Mouse (Mus musculus): ENCODE data around the gene Top3a. TPM values are rescaled to one million over a fixed set of nuclear protein-coding genes. Genes with fewer than 3 reads are reported as not detected.
A peak's percentile ranks its signal among the peaks of the same experiment; 100 is the strongest.
"Not testable (repeated sequence)": the region's sequence is repeated elsewhere in the genome, so short reads cannot be mapped to it uniquely, and the experiment has no call there.

The Top3a gene
- 1 to 10 TPM; 5.9 to 7.7 TPM for total RNA-seq (2021)
- long read RNA-seq, experiment 1, partial matches to known transcripts = 0 of 1 reads
- long read RNA-seq, experiment 1, other reads (novel, unspliced or antisense) = 0 of 1 reads
- long read RNA-seq, experiment 2, transcript Top3a-201 (19 exons, 3,741 nt) = major isoform, 7 of 14 reads
- long read RNA-seq, experiment 2, partial matches to known transcripts = 6 of 14 reads
- long read RNA-seq, experiment 2, other reads (novel, unspliced or antisense) = 1 of 14 reads

- DNase-seq (ENCODE audit: low spot score in 2 of 2) = peak; percentile 72 to 79
Observed at GRCm38 (mm10) chr11:60776829-60777740, at the start of gene Top3a, which contains the start of gene Smcr8. TSS of gene Top3a (minus strand) at chr11:60777365. TSS of gene Smcr8 (plus strand) at chr11:60777524.

- no peak for DNase-seq (ENCODE audit: low spot score in 2 of 2)
Observed at GRCm38 (mm10) chr11:60826700-60827099, 49.5 kb upstream of the Top3a start.

- DNase-seq (ENCODE audit: low spot score in 2 of 2) = no peak
Observed at GRCm38 (mm10) chr11:60825191-60825590, 48.0 kb upstream of the Top3a start.

- no peak for DNase-seq (ENCODE audit: low spot score in 2 of 2)
Observed at GRCm38 (mm10) chr11:60823771-60824170, 46.6 kb upstream of the Top3a start.

GRCm38 (mm10) chr11:60816398-60816797 lies 39.2 kb upstream of the Top3a start:
- DNase-seq (ENCODE audit: low spot score in 2 of 2) = no peak

GRCm38 (mm10) chr11:60811618-60812017 lies 34.5 kb upstream of the Top3a start, which contains the start of gene Shmt1:
TSS of gene Shmt1 (minus strand) at chr11:60811718.
- DNase-seq (ENCODE audit: low spot score in 2 of 2) = not testable (repeated sequence)

GRCm38 (mm10) chr11:60811054-60811460 lies 33.9 kb upstream of the Top3a start:
- peak; percentile 91 to 93 for DNase-seq (ENCODE audit: low spot score in 2 of 2)

- DNase-seq (ENCODE audit: low spot score in 2 of 2) = no peak
Observed at GRCm38 (mm10) chr11:60810046-60810965, 33.1 kb upstream of the Top3a start.

- no peak for DNase-seq (ENCODE audit: low spot score in 2 of 2)
Observed at GRCm38 (mm10) chr11:60809546-60809945, 32.4 kb upstream of the Top3a start.

- DNase-seq (ENCODE audit: low spot score in 2 of 2) = peak in 1 of 2 experiments; percentile 41
Observed at GRCm38 (mm10) chr11:60808286-60809070, 31.3 kb upstream of the Top3a start.

GRCm38 (mm10) chr11:60800892-60801291 lies 23.7 kb upstream of the Top3a start:
- no peak for DNase-seq (ENCODE audit: low spot score in 2 of 2)

- no peak for DNase-seq (ENCODE audit: low spot score in 2 of 2)
Observed at GRCm38 (mm10) chr11:60799977-60800376, 22.8 kb upstream of the Top3a start.

GRCm38 (mm10) chr11:60796342-60796741 lies 19.2 kb upstream of the Top3a start:
- no peak for DNase-seq (ENCODE audit: low spot score in 2 of 2)

- DNase-seq (ENCODE audit: low spot score in 2 of 2) = no peak
Observed at GRCm38 (mm10) chr11:60790472-60790871, 13.3 kb upstream of the Top3a start.

GRCm38 (mm10) chr11:60787595-60787994 lies 10.4 kb upstream of the Top3a start:
- no peak for DNase-seq (ENCODE audit: low spot score in 2 of 2)

- no peak for DNase-seq (ENCODE audit: low spot score in 2 of 2)
Observed at GRCm38 (mm10) chr11:60784179-60784922, 7.2 kb upstream of the Top3a start.

GRCm38 (mm10) chr11:60779673-60780189 lies 2.6 kb upstream of the Top3a start:
- DNase-seq (ENCODE audit: low spot score in 2 of 2) = no peak

- DNase-seq (ENCODE audit: low spot score in 2 of 2) = no peak
Observed at GRCm38 (mm10) chr11:60777801-60778370, 721 bp upstream of the Top3a start.

Data from adrenal gland, adult 18-20 months (tissue).